Mouse (Mus musculus): Measurements from ENCODE around the gene Syde2. TPM values are rescaled to one million over a fixed set of nuclear protein-coding genes. Genes with fewer than 3 reads are reported as not detected.
A peak's percentile ranks its signal among the peaks of the same experiment; 100 is the strongest.

Syde2 gene
- total RNA-seq, 2 experiments from 2014 or later, result 2.6 TPM

DNA sequence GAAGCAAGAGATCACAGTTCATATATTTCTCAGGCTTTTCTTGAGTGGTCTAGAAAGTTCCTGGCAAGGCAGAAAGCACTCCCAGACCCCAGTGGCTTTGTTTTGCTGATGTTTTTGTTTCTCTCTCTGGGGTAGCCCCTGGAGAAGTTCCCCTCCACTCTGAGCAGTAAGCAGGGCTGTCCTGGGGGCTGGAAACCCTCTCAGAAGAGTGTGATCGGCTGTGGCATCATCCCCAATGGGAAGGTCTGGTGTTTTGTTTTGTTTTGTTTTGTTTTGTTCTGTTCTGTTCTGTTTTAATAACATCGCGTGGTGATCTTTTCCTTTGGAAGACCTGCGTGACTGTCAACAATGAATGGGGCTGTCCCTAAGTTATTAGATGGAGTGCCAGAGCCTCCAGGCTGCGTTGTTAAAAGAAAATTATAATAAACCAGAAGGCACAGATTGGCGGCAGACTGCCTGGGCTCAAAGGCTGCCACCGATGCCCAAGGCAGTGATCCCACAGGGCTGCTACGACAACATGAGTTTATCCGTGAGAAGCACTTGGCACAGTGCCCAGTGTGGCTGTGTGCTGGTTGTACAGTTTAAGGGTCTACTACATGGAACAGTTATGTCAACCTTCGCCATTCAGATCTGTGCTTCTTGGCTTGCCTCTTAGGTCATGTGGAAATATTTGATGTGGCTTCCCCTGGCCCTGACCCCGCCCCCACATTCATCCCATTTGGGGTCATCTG is 63.8 kb downstream of the Syde2 start:
- no peak for DNase-seq (ENCODE audit: low spot score in 2 of 2)

GRCm38 (mm10) chr3:146053082-146053814 is 65.6 kb downstream of the Syde2 start:
- no peak for DNase-seq (ENCODE audit: low spot score in 2 of 2)

DNA sequence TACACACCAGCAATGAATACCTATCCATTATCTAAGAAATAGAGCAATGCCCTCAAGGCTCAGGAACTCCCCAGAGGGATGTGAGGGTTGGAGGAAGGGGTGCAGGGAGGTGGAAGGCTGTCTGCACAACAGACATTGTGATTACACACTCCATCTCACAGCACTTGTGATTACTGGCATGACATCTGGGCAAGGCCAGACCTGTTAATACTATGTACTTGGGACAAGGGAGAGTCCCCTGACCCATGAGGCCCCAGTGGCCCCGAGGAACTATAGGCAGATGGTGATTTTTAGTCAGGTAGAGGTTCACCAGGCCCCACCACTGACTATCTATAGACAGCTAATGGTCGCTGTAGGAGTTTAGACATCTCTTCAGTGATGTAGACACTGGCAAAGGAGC is 66.2 kb downstream of the Syde2 start:
- no peak for DNase-seq (ENCODE audit: low spot score in 2 of 2)

DNA sequence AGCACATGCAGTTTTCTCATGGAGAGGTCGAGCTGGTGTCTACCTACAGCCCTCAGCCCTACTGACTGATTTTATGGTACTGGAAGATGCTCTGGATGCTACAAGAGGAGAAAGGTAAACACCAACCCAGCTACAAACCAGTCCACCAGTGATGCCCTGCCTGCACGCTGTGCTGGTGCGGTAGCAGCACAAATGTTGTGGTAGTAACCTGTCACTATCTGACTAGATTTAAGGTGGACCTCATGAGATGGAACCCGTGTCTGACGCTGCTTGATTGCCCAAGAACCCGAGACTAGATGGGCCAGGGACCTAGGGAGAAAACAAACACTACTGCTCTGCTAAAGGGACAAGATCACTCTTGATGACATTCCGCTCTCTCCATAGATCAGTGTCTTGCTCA is 69.5 kb downstream of the Syde2 start:
- no peak for DNase-seq (ENCODE audit: low spot score in 2 of 2)

DNA sequence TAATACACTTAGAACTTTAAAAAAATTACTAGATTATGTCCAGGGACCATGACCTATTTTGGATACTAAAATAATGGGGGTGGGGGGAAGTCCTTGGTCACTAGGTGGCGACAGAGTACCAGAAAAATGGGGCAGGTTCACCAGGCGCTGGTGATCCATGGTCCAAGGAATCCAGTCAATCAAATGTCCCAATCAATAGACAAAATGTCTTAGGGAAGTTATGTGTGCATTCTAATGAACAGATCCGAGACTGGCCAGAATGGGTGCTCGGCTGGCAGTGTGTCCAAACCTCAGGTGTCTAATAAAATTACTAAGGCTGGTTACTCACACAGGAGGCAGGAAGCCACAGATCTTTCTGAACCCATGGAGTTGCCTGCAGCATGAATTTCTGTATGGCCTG is 70.6 kb downstream of the Syde2 start:
- peak; percentile 26 to 33 for DNase-seq (ENCODE audit: low spot score in 2 of 2)

DNA sequence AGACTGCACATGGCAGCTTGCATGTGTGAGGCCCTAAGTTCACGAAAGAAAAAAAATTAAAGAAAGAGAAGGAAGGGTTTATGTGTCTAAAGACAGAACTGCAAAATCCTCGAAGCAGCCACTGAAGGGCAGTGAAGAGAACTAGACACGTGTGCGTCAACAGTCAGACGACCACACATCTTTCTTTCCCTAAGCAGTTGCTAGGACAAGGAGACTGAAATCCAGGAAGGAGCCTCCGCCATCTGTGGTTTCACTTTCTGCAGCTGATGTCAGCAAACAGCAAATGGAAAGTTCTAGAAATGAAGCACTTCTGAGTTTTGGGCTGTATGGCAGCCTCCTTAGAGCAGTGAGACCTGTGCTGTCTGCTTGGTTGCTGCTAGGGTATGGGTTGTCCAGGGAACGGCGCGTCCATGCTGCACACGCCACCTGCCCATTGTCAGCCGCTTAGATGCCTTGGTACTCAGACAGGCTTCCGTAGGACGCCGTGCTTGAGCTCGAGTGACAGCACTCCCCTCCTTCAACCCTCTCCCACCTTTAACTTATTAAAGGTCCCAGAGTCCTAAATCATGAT is 71.8 kb downstream of the Syde2 start:
- DNase-seq (ENCODE audit: low spot score in 2 of 2), result no peak

- DNase-seq (ENCODE audit: low spot score in 2 of 2), result no peak
These were observed 75.5 kb downstream of the Syde2 start for GRCm38 (mm10) chr3:146063146-146063545.

- no peak for DNase-seq (ENCODE audit: low spot score in 2 of 2)
These were observed 81.6 kb downstream of the Syde2 start for GRCm38 (mm10) chr3:146069276-146069675.

Other genes starting within 250 kb of the Syde2 start
- gene Ddah1, start 229.2 kb upstream of the Syde2 start, total RNA-seq (2021), result 10 to 100 TPM; 54.7 to 57.8 TPM
- gene Bcl10, start 65.1 kb upstream of the Syde2 start, total RNA-seq (2021), result 10 to 100 TPM; 13.2 to 15.0 TPM
- 10 to 100 TPM; 38.6 to 38.9 TPM for gene 2410004B18Rik, start 49.9 kb upstream of the Syde2 start, total RNA-seq (2021)
- gene Wdr63, start 120.3 kb downstream of the Syde2 start, total RNA-seq (2021), result under 1 TPM in 1 of 2 experiments, not detected in 1; 0.37 TPM
- gene Mcoln3, start 129.6 kb downstream of the Syde2 start, total RNA-seq (2021), result not detected
- not detected for gene Mcoln2, start 162.0 kb downstream of the Syde2 start, total RNA-seq (2021)
- gene Lpar3, start 233.1 kb downstream of the Syde2 start, total RNA-seq (2021), result under 1 TPM; 0.28 to 0.40 TPM

Data from left cerebral cortex, adult 18-20 months (tissue).